Mouse (Mus musculus) kidney, embryonic 16.5 days (tissue): Measurements from ENCODE around the gene Cisd1. TPM values are rescaled to one million over a fixed set of nuclear protein-coding genes. Genes with fewer than 3 reads are reported as not detected.

ENCODE experiments used
- ATAC-seq: fragments of 200-750 bp; cut with Nextera tagmentation; 2 replicates; pipeline ENCODE4 v1.8.0; 2017; ENCODE audit warnings: moderate TSS enrichment; ENCODE audit not compliant: low FRiP score, low TSS enrichment
- H3K27ac ChIP-seq: fragments of 300-500 bp; sonication (generic); 2 replicates; pipeline ENCODE4 v1.5.1; 2014; ENCODE audit warnings: low read length
- H3K27me3 ChIP-seq: fragments of 300-500 bp; sonication (generic); 2 replicates; pipeline ENCODE4 v1.6.1; 2014; ENCODE audit warnings: low read length, control low read depth, mixed read lengths; ENCODE audit not compliant: insufficient read depth
- H3K36me3 ChIP-seq: fragments of 300-500 bp; sonication (generic); 2 replicates; pipeline ENCODE4 v1.6.1; 2014; ENCODE audit warnings: low read length, control low read depth, mixed read lengths; ENCODE audit not compliant: insufficient read depth
- H3K4me1 ChIP-seq: fragments of 300-500 bp; sonication (generic); 2 replicates; pipeline ENCODE4 v1.6.1; 2014; ENCODE audit warnings: low read length, control low read depth, mixed read lengths; ENCODE audit not compliant: insufficient read depth
- H3K4me2 ChIP-seq: fragments of 300-500 bp; sonication (generic); replicated peaks from 2 replicates; pipeline ENCODE4 v1.6.1; 2014; ENCODE audit warnings: low read depth, low read length
- H3K4me3 ChIP-seq: fragments of 300-500 bp; sonication (generic); 2 replicates; pipeline ENCODE4 v1.5.1; 2014; ENCODE audit warnings: mild to moderate bottlenecking, low read length
- H3K9ac ChIP-seq: fragments of 300-500 bp; sonication (generic); replicated peaks from 2 replicates; pipeline ENCODE4 v1.6.1; 2014; ENCODE audit warnings: low read length
- H3K9me3 ChIP-seq: fragments of 300-500 bp; sonication (generic); 2 replicates; pipeline ENCODE4 v1.6.1; 2016; ENCODE audit warnings: low read length, control low read depth
- WGBS: fragments of 180-500 bp; shearing (Covaris S2); extraction: QIAGEN DNeasy Blood & Tissue Kit; methylation state at CpG from one replicate; pipeline ENCODE4 v1.1.7; 2014; 5-methylcytosine and 5-hydroxymethylcytosine counted together
- polyA plus RNA-seq: library from polyadenylated mRNA; unstranded; fragments of >200 nt; fragmentation: Nextera tagmentation; extraction: Ambion mirVana; gene quantifications from 2 replicates; pipeline ENCODE4 v1.2.1, GENCODE M21; 2015

The Cisd1 gene
- polyA plus RNA-seq, 1 experiment from 2014 or later: 139 TPM

- Histone ChIP-seq H3K9ac (no peak overlapping the region), H3K9me3 (0 out of 2 replicates have a peak, but pooled peaks cover 3% of the 10 kb centered on the region), H3K4me2 (no peak overlapping the region), H3K4me3 (no peak overlapping the region), H3K36me3 (no peaks in the 10 kb centered on the region), H3K27ac (no peak overlapping the region), H3K27me3 (no peaks in the 10 kb centered on the region), H3K4me1 (no peaks in the 10 kb centered on the region)
- 77% methylated on average over 3 of the region's 3 CpGs for WGBS
- no peak for ATAC-seq
Observed at GRCm38 (mm10) chr10:71310288-71310687, 34.5 kb downstream of the Cisd1 start.

GRCm38 (mm10) chr10:71308199-71308598 lies 36.6 kb downstream of the Cisd1 start:
- Histone ChIP-seq H3K9me3 (0 out of 2 replicates have a peak, but pooled peaks cover 3% of the 10 kb centered on the region), H3K4me3 (no peak overlapping the region), H3K4me2 (no peak overlapping the region), H3K4me1 (no peaks in the 10 kb centered on the region), H3K36me3 (no peaks in the 10 kb centered on the region), H3K9ac (no peak overlapping the region), H3K27me3 (no peaks in the 10 kb centered on the region), H3K27ac (no peak overlapping the region)
- WGBS: 93% methylated on average over 5 of the region's 5 CpGs
- no peak for ATAC-seq

GRCm38 (mm10) chr10:71306759-71307158 lies 38.0 kb downstream of the Cisd1 start:
- Histone ChIP-seq H3K27me3 (no peaks in the 10 kb centered on the region), H3K4me2 (0 out of 2 replicates have a peak overlapping the region, but pooled peaks have one; percentile 38), H3K4me3 (no peak overlapping the region), H3K36me3 (no peaks in the 10 kb centered on the region), H3K4me1 (no peaks in the 10 kb centered on the region), H3K9me3 (0 out of 2 replicates have a peak, but pooled peaks cover 3% of the 10 kb centered on the region), H3K27ac (no peak overlapping the region), H3K9ac (no peak overlapping the region)
- no peak for ATAC-seq
- 73% methylated on average over 6 of the region's 6 CpGs for WGBS

GRCm38 (mm10) chr10:71306190-71306589 lies 38.6 kb downstream of the Cisd1 start:
- no peaks in the 10 kb centered on the region for H3K36me3 ChIP-seq
- H3K9ac ChIP-seq: no peak overlapping the region
- 18% methylated on average over 6 of the region's 6 CpGs for WGBS
- peak overlapping the region; percentile 38 for H3K4me2 ChIP-seq
- no peak overlapping the region for H3K4me3 ChIP-seq
- H3K27me3 ChIP-seq: no peaks in the 10 kb centered on the region
- ATAC-seq: no peak
- no peak overlapping the region for H3K27ac ChIP-seq
- 0 out of 2 replicates have a peak, but pooled peaks cover 3% of the 10 kb centered on the region for H3K9me3 ChIP-seq
- no peaks in the 10 kb centered on the region for H3K4me1 ChIP-seq

- Histone ChIP-seq H3K4me3 (no peak overlapping the region), H3K4me2 (no peak overlapping the region), H3K36me3 (no peaks in the 10 kb centered on the region), H3K9me3 (no peaks in the 10 kb centered on the region), H3K27ac (no peak overlapping the region), H3K4me1 (no peaks in the 10 kb centered on the region), H3K27me3 (no peaks in the 10 kb centered on the region), H3K9ac (no peak overlapping the region)
- 27% methylated on average over 5 of the region's 5 CpGs for WGBS
- ATAC-seq: no peak
Observed at GRCm38 (mm10) chr10:71302490-71302889, 42.3 kb downstream of the Cisd1 start.

GRCm38 (mm10) chr10:71300161-71300560 lies 44.6 kb downstream of the Cisd1 start:
- no peaks in the 10 kb centered on the region for H3K27me3 ChIP-seq
- H3K9ac ChIP-seq: no peak overlapping the region
- no peak overlapping the region for H3K27ac ChIP-seq
- H3K9me3 ChIP-seq: no peaks in the 10 kb centered on the region
- no peak for ATAC-seq
- WGBS: 82% methylated on average over 16 of the region's 16 CpGs
- no peaks in the 10 kb centered on the region for H3K36me3 ChIP-seq
- no peaks in the 10 kb centered on the region for H3K4me1 ChIP-seq
- H3K4me3 ChIP-seq: no peak overlapping the region
- no peak overlapping the region for H3K4me2 ChIP-seq

GRCm38 (mm10) chr10:71293245-71293644 lies 51.5 kb downstream of the Cisd1 start:
- no peak overlapping the region for H3K27ac ChIP-seq

GRCm38 (mm10) chr10:71292254-71292653 lies 52.5 kb downstream of the Cisd1 start:
- Histone ChIP-seq H3K4me3 (peak overlapping the region; percentile 3; the same call in 1 of the 2 replicates), H3K27me3 (no peaks in the 10 kb centered on the region), H3K9ac (no peak overlapping the region), H3K4me2 (peak overlapping the region; percentile 31), H3K27ac (no peak overlapping the region), H3K36me3 (no peaks in the 10 kb centered on the region), H3K9me3 (no peaks in the 10 kb centered on the region), H3K4me1 (0 out of 2 replicates have a peak, but pooled peaks cover 3% of the 10 kb centered on the region)
- ATAC-seq: peak; percentile 50; the same call in 1 of the 2 replicates
- WGBS: 9% methylated on average over 9 of the region's 11 CpGs

More at GRCm38 (mm10) chr10:71293245-71293644, 51.5 kb downstream of the Cisd1 start:
- H3K9ac ChIP-seq: no peak overlapping the region
- ATAC-seq: no peak
- no peaks in the 10 kb centered on the region for H3K36me3 ChIP-seq
- H3K9me3 ChIP-seq: no peaks in the 10 kb centered on the region
- no peak overlapping the region for H3K4me2 ChIP-seq
- 56% methylated on average over 4 of the region's 4 CpGs for WGBS
- H3K4me1 ChIP-seq: 0 out of 2 replicates have a peak, but pooled peaks cover 3% of the 10 kb centered on the region
- no peaks in the 10 kb centered on the region for H3K27me3 ChIP-seq
- no peak overlapping the region for H3K4me3 ChIP-seq

- H3K4me1 ChIP-seq: 0 out of 2 replicates have a peak, but pooled peaks cover 3% of the 10 kb centered on the region
- no peak overlapping the region for H3K9ac ChIP-seq
- no peaks in the 10 kb centered on the region for H3K27me3 ChIP-seq
- H3K27ac ChIP-seq: no peak overlapping the region
- H3K4me3 ChIP-seq: peak overlapping the region; percentile 3; the same call in 1 of the 2 replicates
- H3K9me3 ChIP-seq: no peaks in the 10 kb centered on the region
- ATAC-seq: peak; percentile 30; the same call in 1 of the 2 replicates
- H3K36me3 ChIP-seq: no peaks in the 10 kb centered on the region
- WGBS: 12% methylated on average over 4 of the region's 4 CpGs
- H3K4me2 ChIP-seq: peak overlapping the region; percentile 31
Observed at GRCm38 (mm10) chr10:71291801-71292200, 53.0 kb downstream of the Cisd1 start.

- Histone ChIP-seq H3K9ac (no peak overlapping the region), H3K27me3 (no peaks in the 10 kb centered on the region), H3K9me3 (no peaks in the 10 kb centered on the region), H3K4me3 (no peak overlapping the region), H3K4me1 (0 out of 2 replicates have a peak, but pooled peaks cover 3% of the 10 kb centered on the region), H3K4me2 (no peak overlapping the region), H3K36me3 (no peaks in the 10 kb centered on the region), H3K27ac (no peak overlapping the region)
- WGBS: 14% methylated on average over 3 of the region's 3 CpGs
- peak; percentile 70 for ATAC-seq
Observed at GRCm38 (mm10) chr10:71291179-71291661, 53.5 kb downstream of the Cisd1 start.
